24 mouse cellular contexts compared by ENCODE assay signal in the genomic region with DNA sequence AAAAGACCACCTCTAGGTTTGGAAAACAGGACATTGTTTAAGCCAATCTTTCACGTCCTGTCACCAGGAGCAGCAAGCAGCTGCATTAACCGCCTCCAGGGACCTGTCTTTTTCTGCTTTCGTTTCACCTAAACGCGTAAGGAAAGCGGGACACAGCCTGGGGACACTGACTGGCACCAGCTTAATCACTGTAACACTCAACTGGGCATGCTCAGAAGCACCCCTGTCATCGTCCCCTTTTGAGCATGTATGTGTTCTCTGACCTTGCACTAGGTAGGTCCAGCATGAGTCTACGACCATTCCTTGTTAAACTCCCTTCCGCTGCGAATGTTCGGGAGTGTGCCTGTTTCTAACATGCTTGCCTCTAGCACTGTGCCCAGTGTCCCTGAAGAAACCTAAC. TPM values are rescaled to one million over a fixed set of nuclear protein-coding genes. Genes with fewer than 3 reads are reported as not detected.
DNase-seq lines count a peak whose midpoint lies in the region; ATAC-seq lines count a peak whose summit lies in the region.
"Had no signal": no experiment of that assay in that cellular context is flagged by ENCODE, and none has a peak within 500 bp of the region (broad histone marks: within the 10 kb centered on the region; RNA-seq: fewer than 3 reads in every experiment).

No protein-coding gene starts in this region.

- no peak overlapping the region for H3K4me2 ChIP-seq in midbrain, embryonic 11.5 days
- H3K4me2 ChIP-seq in hindbrain, embryonic 13.5 days: peak overlapping the region; percentile 37
- peak overlapping the region; percentile 6; the same call in 1 of the 2 replicates for H3K4me2 ChIP-seq in midbrain, embryonic 16.5 days (ENCODE audit: low read length)
- H3K4me2 ChIP-seq: kidney, embryonic 15.5 days; lung, embryonic 15.5 days had no signal

- no peak for ATAC-seq in midbrain, embryonic 11.5 days (ENCODE audit: low FRiP score)
- ATAC-seq in hindbrain, embryonic 13.5 days (ENCODE audit: low FRiP score): peak; percentile 18; the same call in 1 of the 2 replicates
- no peak for ATAC-seq in midbrain, embryonic 16.5 days
- ATAC-seq in erythroid progenitor cell, adult 5-6 weeks (replicated peaks; ENCODE audit: low FRiP score, poor library complexity, severe bottlenecking): no peak
- ATAC-seq: CD4-positive, CD25-positive, alpha-beta regulatory T cell, adult 4 months; forebrain, embryonic 14.5 days; intestine, embryonic 16.5 days; Patski had no signal

- no peak overlapping the region for H3K4me3 ChIP-seq in midbrain, embryonic 11.5 days (ENCODE audit: low read depth, low read length)
- no peak overlapping the region for H3K4me3 ChIP-seq in midbrain, embryonic 10.5 days
- no peak overlapping the region; the same call in 1 of the 2 replicates for H3K4me3 ChIP-seq in hindbrain, embryonic 13.5 days
- H3K4me3 ChIP-seq in midbrain, embryonic 16.5 days (ENCODE audit: low read depth, low read length): no peak overlapping the region
- H3K4me3 ChIP-seq: erythroblast, embryonic 14.5 days; kidney, embryonic 15.5 days; lung, embryonic 15.5 days had no signal

- WGBS in midbrain, embryonic 11.5 days: 89% methylated on average over 11 of the region's 11 CpGs
- WGBS in midbrain, embryonic 10.5 days: 87% methylated on average over 11 of the region's 11 CpGs
- WGBS in hindbrain, embryonic 13.5 days: 55% methylated on average over 11 of the region's 11 CpGs
- 71% methylated on average over 11 of the region's 11 CpGs for WGBS in midbrain, embryonic 16.5 days

- no peaks in the 10 kb centered on the region for H3K4me1 ChIP-seq in midbrain, embryonic 11.5 days (ENCODE audit: control insufficient read depth, insufficient read depth, low read length)
- H3K4me1 ChIP-seq in midbrain, embryonic 10.5 days: no peaks in the 10 kb centered on the region
- peaks cover 13% of the 10 kb centered on the region for H3K4me1 ChIP-seq in hindbrain, embryonic 13.5 days (replicated peaks)
- H3K4me1 ChIP-seq in midbrain, embryonic 16.5 days (ENCODE audit: control insufficient read depth, insufficient read depth, low read length): no peaks in the 10 kb centered on the region
- H3K4me1 ChIP-seq: lung, embryonic 15.5 days had no signal

- H3K36me3 ChIP-seq in midbrain, embryonic 11.5 days (ENCODE audit: control insufficient read depth, insufficient read depth, low read length): no peaks in the 10 kb centered on the region
- H3K36me3 ChIP-seq in midbrain, embryonic 10.5 days: peaks cover 8% of the 10 kb centered on the region
- no peaks in the 10 kb centered on the region for H3K36me3 ChIP-seq in hindbrain, embryonic 13.5 days
- H3K36me3 ChIP-seq in midbrain, embryonic 16.5 days (ENCODE audit: control insufficient read depth, insufficient read depth, low read length): no peaks in the 10 kb centered on the region
- H3K36me3 ChIP-seq: lung, embryonic 15.5 days had no signal

- H3K27ac ChIP-seq in midbrain, embryonic 11.5 days (ENCODE audit: low read depth, low read length): no peak overlapping the region
- no peak overlapping the region for H3K27ac ChIP-seq in midbrain, embryonic 10.5 days (replicated peaks)
- H3K27ac ChIP-seq in hindbrain, embryonic 13.5 days: peak overlapping the region; percentile 40
- no peak overlapping the region for H3K27ac ChIP-seq in midbrain, embryonic 16.5 days (ENCODE audit: low read length)
- H3K27ac ChIP-seq: kidney, embryonic 15.5 days; liver, embryonic 14.5 days; lung, embryonic 15.5 days had no signal

- DNase-seq in embryo, embryonic 11 days: peak; percentile 9
- DNase-seq in embryo, embryonic 9.5 days (ENCODE audit: extremely low spot score): no peak
- DNase-seq in midbrain, embryonic 11.5 days (ENCODE audit: low spot score, missing footprints): peak; percentile 21
- DNase-seq in midbrain, embryonic 10.5 days (ENCODE audit: low spot score): no peak
- no peak for DNase-seq in cerebellum, postnatal 10 days
- DNase-seq: adrenal gland, postnatal 10 days; cerebellum, adult 11 months; cerebellum, postnatal 36 days; gastrocnemius, postnatal 10 days; heart, adult 11 months; heart, postnatal 4 days; right cerebral cortex, postnatal 25 days; thymus, postnatal 4 days had no signal

- H3K9me3 ChIP-seq in midbrain, embryonic 11.5 days (ENCODE audit: control insufficient read depth, low read length): no peaks in the 10 kb centered on the region
- H3K9me3 ChIP-seq in midbrain, embryonic 10.5 days (replicated peaks): no peaks in the 10 kb centered on the region
- no peaks in the 10 kb centered on the region for H3K9me3 ChIP-seq in hindbrain, embryonic 13.5 days
- no peaks in the 10 kb centered on the region for H3K9me3 ChIP-seq in midbrain, embryonic 16.5 days (replicated peaks; ENCODE audit: control insufficient read depth, low read length, poor library complexity, severe bottlenecking)
- H3K9me3 ChIP-seq: kidney, embryonic 15.5 days; lung, embryonic 15.5 days had no signal

- H3K9ac ChIP-seq in midbrain, embryonic 11.5 days (ENCODE audit: low read length): no peak overlapping the region
- 0 out of 2 replicates have a peak overlapping the region, but pooled peaks have one; percentile 39 for H3K9ac ChIP-seq in hindbrain, embryonic 13.5 days
- H3K9ac ChIP-seq in midbrain, embryonic 16.5 days (ENCODE audit: low read depth, low read length): no peak overlapping the region
- H3K9ac ChIP-seq: kidney, embryonic 15.5 days; liver, embryonic 14.5 days; lung, embryonic 15.5 days had no signal

- no peaks in the 10 kb centered on the region for H3K27me3 ChIP-seq in midbrain, embryonic 11.5 days (ENCODE audit: control insufficient read depth, insufficient read depth, low read length)
- H3K27me3 ChIP-seq in midbrain, embryonic 10.5 days (ENCODE audit: low read depth, poor library complexity, severe bottlenecking): no peaks in the 10 kb centered on the region
- no peaks in the 10 kb centered on the region for H3K27me3 ChIP-seq in hindbrain, embryonic 13.5 days
- no peaks in the 10 kb centered on the region for H3K27me3 ChIP-seq in midbrain, embryonic 16.5 days (ENCODE audit: control insufficient read depth, insufficient read depth, low read depth, low read length)
- H3K27me3 ChIP-seq: kidney, embryonic 15.5 days; lung, embryonic 15.5 days; Patski had no signal

RNA-seq across cellular contexts. Expression of a gene that starts 42.8 kb away (rescaled TPM):
- polyA plus RNA-seq in midbrain, embryonic 11.5 days (2014; fragmentation: Nextera tagmentation; extraction: Ambion mirVana): 14.3 and 14.7 TPM in 2 replicates
- polyA plus RNA-seq in midbrain, embryonic 10.5 days (2016; fragmentation: Nextera tagmentation; extraction: Ambion mirVana): 12.8 and 14.2 TPM in 2 replicates
- 11.3 and 12.5 TPM in 2 replicates for polyA plus RNA-seq in hindbrain, embryonic 13.5 days (2015; fragmentation: Nextera tagmentation; extraction: Ambion mirVana)
- 12.6 and 12.7 TPM in 2 replicates for polyA plus RNA-seq in midbrain, embryonic 16.5 days (2015; fragmentation: Nextera tagmentation; extraction: Ambion mirVana)
- total RNA-seq in erythroid progenitor cell, adult 5-6 weeks (2015; ENCODE audit: low replicate concordance): 5.0 and 11.9 TPM in 2 replicates
- total RNA-seq in erythroid progenitor cell, adult 5-6 weeks (2017; ENCODE audit: low replicate concordance): 1.6 and 6.2 TPM in 2 replicates
- polyA plus RNA-seq: erythroblast, embryonic 14.5 days had no signal

RNA-seq across cellular contexts. Expression of a gene that starts 52.0 kb away (rescaled TPM):
- 0.57 and 0.82 TPM in 2 replicates for polyA plus RNA-seq in midbrain, embryonic 11.5 days (2014; fragmentation: Nextera tagmentation; extraction: Ambion mirVana)
- polyA plus RNA-seq in midbrain, embryonic 10.5 days (2016; fragmentation: Nextera tagmentation; extraction: Ambion mirVana): 0.39 TPM in 2 replicates
- polyA plus RNA-seq in hindbrain, embryonic 13.5 days (2015; fragmentation: Nextera tagmentation; extraction: Ambion mirVana): 0.30 and 0.44 TPM in 2 replicates
- polyA plus RNA-seq in midbrain, embryonic 16.5 days (2015; fragmentation: Nextera tagmentation; extraction: Ambion mirVana): 0.22 and 0.31 TPM in 2 replicates
- total RNA-seq in erythroid progenitor cell, adult 5-6 weeks (2015; ENCODE audit: low replicate concordance): 10.5 and 24.3 TPM in 2 replicates
- 3.5 and 11.3 TPM in 2 replicates for total RNA-seq in erythroid progenitor cell, adult 5-6 weeks (2017; ENCODE audit: low replicate concordance)
- polyA plus RNA-seq: erythroblast, embryonic 14.5 days; Patski had no signal

Comparison
In these comparisons a context has a peak if more than half of its experiments do, and no peak if none do; other contexts are left out.
1. DNase-seq: peak in embryo, embryonic 11 days (single experiment) and midbrain, embryonic 11.5 days (single experiment); none in embryo, embryonic 9.5 days (single experiment), midbrain, embryonic 10.5 days (single experiment) and cerebellum, postnatal 10 days (0 of 2).